Mouse (Mus musculus): ENCODE data around the gene Pstk.

- TF ChIP-seq POLR2A (IDR thresholded peaks at IDR 0.05; ENCODE audit: insufficient read depth, low read depth, low read length) (no peak), EP300 (IDR thresholded peaks at IDR 0.05; ENCODE audit: insufficient read depth, low read depth, low read length) (no peak)
Measured at GRCm38 (mm10) chr7:131331688-131332087, 39.3 kb upstream of the Pstk start.

All from heart, adult 2 months (tissue).